Mouse (Mus musculus): Measurements from ENCODE around the gene Arhgap28.
A peak's percentile ranks its signal among the peaks of the same experiment; 100 is the strongest.

The Arhgap28 gene

GRCm38 (mm10) chr17:67935556-67935955, 68.4 kb downstream of the Arhgap28 start:
- no peak for DNase-seq (ENCODE audit: low spot score)

DNA sequence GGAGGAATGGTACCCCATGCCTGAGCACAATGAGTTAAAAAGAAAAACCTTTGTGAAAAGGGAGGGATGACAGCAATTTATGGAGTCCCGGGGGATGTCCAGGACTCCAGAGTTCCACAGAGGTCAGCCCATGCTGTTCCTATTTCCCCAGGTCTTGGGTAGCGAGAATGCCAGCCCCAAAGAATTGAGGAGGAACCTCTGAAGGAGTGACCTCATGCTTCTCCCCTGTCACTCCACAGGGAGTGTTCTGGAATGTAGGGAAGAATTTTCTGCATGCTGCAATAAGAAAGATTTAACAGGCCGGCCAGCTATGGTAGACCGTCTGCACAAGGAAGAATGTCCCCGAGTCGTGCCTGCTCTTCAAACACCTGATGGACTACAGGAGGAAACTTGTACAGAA, 72.5 kb downstream of the Arhgap28 start:
- DNase-seq (ENCODE audit: low spot score): no peak

GRCm38 (mm10) chr17:67930957-67931356, 73.0 kb downstream of the Arhgap28 start:
- DNase-seq (ENCODE audit: low spot score): no peak

- DNase-seq (ENCODE audit: low spot score): no peak
Measured at GRCm38 (mm10) chr17:67930467-67930866, 73.5 kb downstream of the Arhgap28 start.

DNA sequence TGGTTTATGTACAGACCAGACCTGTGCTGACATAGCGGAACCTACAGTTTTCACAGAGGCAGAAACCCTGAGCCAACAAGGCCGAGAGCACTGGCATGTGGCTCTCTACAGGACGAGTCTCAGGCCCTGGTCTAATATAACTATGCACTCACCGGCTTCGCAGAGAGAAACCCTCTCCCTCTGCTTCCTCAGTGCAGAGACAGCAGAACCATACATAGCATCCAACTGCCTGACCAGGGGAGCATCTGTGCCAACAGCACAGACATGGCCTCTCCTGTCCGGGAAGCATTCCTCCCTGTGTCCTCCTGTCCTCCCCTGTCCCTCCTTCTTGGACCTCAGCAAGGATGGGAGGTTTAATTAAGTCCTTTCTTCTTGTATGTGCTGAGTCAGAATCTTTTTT, 75.6 kb downstream of the Arhgap28 start:
- DNase-seq (ENCODE audit: low spot score): no peak

DNA sequence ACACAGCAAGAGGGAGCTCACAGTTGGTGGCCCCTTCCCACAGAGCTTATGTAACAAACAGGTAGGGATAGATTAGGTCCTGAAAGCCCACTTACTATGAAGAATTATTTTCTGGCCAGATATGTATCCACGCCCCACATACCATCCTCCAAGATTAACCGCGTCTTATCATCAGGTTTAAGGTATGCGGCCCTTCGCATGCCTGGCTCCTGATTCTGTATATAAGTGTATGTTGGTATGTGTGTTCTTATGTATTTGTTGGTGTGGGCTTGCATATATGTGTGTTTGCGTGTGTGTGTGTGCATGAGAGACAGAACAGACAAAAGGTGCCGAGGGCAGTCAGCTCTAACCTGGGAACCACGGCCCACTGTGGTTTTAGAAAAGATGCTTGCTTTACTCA, 76.1 kb downstream of the Arhgap28 start:
- no peak for DNase-seq (ENCODE audit: low spot score)

- no peak for DNase-seq (ENCODE audit: low spot score)
Measured at GRCm38 (mm10) chr17:67919959-67920358, 84.0 kb downstream of the Arhgap28 start.

GRCm38 (mm10) chr17:67918201-67918600, 85.7 kb downstream of the Arhgap28 start:
- no peak for DNase-seq (ENCODE audit: low spot score)

DNA sequence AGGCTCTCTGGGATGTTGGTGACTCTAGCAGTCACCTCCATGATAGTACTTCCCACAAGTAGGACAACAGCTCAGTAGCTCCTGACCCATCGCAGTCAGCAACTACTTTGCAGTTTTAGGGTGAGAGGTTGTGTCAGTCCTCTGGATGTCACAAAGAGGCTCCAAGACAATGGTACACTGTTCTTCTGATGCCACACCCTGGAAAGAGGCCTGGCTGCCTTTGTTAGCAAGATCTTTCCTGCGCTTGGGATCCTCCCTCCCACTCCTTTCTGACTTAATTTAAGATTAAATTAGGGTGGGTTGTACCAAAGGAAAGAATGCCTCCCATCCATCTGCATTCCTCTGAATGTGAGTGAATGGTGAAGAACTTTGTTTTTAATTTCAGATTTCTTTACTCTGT, 87.0 kb downstream of the Arhgap28 start:
- DNase-seq (ENCODE audit: low spot score): no peak

DNA sequence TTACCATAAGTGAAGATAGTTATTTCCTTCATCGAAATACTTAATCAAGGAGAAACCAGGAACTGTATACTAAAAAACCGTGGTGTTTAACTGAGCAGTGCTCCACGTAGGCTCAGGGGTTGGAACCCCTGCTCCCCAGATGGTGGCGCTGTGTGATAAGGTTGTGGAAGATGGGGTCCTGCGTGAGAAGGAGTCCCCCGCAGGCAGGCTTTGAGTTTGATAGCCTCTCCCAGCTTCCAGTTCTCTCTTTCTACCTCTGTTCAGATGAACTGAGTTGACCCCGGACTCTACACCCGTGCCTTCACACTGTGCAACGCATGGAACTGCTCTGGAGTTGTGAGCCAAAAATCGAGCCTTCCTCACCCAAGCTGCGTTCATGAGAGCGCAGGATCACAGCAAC, 91.3 kb downstream of the Arhgap28 start:
- DNase-seq (ENCODE audit: low spot score): peak; percentile 55

DNA sequence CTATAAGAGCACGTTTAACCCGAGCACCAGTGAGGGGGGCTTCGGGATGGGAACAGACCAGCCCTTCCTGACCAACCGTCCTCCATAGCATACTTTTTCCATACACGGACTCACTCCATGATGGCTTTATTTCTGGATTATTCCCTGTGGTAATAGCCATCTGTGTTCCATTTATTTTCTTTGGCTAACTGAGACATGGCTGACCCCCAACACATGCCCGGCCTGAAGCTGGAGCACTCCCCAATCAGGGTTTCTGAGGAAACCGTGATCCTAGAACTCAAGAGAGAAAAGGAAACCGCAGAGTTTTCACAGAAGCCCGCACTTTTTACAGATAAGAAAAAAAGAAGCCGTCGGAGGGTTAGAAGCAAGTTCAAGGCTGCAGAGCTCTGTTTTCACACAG, 91.9 kb downstream of the Arhgap28 start:
- no peak for DNase-seq (ENCODE audit: low spot score)

DNA sequence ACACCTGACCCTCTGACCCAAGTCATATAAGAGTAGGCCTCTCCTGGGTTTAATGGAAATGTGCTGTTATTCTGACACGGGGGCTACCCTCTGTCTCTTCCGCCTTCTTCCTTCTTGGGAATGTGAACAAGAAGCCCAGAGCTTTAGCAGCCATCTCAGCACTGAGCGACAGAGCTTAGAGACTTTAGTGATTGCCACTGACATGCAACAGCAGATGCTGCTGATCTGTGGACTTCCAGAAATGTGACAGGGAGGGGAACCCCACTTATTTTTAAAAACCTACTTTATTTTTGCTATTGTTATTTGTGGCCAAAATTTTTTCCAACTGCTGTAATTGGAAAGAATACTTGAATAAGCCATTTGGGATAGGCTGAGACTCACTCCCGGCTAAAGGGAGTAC, 95.4 kb downstream of the Arhgap28 start:
- no peak for DNase-seq (ENCODE audit: low spot score)

- no peak for DNase-seq (ENCODE audit: low spot score)
Measured at GRCm38 (mm10) chr17:67908137-67908536, 95.8 kb downstream of the Arhgap28 start.

DNA sequence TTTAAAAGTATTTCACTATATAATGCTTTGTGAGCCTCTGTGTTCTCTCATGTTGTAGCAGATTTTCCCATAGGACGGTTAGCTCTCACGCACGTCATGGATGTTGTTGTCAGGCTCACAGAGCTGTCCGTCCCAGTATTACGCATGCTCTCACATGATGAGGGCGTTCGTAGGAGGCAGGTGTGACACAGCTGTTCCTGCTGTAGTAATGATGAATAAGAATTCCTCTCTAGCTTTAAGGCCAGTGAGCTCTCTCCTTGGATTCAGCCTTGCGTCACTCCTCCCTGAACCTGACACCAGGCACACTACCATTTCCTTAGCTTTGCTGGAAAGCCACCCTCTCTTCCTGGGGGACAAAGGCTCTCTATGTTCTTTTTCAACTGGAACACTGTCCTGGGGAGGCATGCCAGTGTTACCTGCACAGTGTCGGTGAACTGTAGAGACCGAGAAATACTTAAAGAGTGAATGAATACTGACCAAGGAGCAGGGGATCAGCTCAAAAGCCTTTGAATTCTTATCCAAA, 96.3 kb downstream of the Arhgap28 start:
- DNase-seq (ENCODE audit: low spot score): no peak

DNA sequence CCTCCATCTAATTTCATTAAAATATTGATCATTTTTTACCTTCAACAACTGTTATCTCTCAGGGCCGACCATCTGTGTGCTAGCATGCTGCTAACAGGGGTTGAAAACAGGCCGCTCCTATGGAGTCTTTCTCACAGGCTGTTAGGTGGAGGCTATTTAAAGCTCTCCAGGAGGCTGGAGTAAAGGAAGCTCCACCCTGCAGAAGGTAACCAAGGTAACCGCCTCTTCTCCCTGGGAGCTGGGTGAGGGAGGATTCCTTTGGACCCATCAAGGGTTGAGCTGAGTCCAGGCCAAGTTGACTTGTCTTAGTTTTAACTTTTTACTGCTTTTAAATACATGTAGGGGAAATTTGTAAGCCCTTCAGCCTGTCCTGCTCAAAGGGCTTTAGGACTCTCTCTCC, 97.7 kb downstream of the Arhgap28 start:
- no peak for DNase-seq (ENCODE audit: low spot score)

- no peak for DNase-seq (ENCODE audit: low spot score)
Measured at GRCm38 (mm10) chr17:67904315-67904944, 99.5 kb downstream of the Arhgap28 start.

- no peak for DNase-seq (ENCODE audit: low spot score)
Measured at GRCm38 (mm10) chr17:67902847-67903246, 101.1 kb downstream of the Arhgap28 start.

- DNase-seq (ENCODE audit: low spot score): no peak
Measured at GRCm38 (mm10) chr17:67901161-67901560, 102.8 kb downstream of the Arhgap28 start.

DNA sequence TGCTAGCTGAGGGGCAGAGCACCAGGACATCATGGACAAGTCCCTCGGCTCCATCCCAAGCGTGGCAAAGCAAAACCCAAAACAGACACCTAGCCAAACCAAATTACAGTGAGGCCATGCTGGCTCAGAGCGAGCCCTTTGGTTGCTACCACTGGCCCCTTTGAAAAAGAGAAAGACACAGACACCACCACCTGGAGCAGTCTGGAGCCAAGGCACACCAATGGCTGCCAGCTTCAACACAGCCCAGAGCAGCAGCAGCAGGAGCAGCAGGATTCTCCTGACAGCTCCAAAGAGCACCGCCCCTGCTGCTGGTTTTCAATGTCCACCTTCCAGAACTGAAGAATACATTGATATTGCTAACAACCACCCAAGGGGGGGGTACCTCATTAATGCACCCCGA, 104.5 kb downstream of the Arhgap28 start:
- DNase-seq (ENCODE audit: low spot score): no peak

DNA sequence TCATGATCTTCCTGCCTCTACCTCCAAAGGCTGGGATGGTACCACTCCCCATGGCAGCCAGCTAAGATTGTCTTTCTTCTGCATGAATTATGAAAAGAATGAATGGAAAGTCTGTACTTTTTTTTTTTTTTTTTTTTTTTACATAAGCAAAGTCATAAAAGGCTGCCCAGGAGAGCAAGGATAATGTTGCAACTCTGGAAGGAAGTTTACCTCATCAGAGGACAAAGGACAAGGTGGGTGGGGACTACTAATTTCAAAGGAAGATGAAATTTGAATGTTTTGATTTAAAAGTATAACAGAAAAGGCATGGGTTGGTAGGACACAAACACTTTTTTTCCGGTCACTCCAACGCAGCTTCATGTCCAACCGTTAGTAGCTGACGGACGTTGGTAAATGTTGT, 107.5 kb downstream of the Arhgap28 start:
- no peak for DNase-seq (ENCODE audit: low spot score)

GRCm38 (mm10) chr17:67889481-67890325, 114.2 kb downstream of the Arhgap28 start:
- no peak for DNase-seq (ENCODE audit: low spot score)

GRCm38 (mm10) chr17:67888081-67888480, 115.8 kb downstream of the Arhgap28 start:
- no peak for DNase-seq (ENCODE audit: low spot score)

DNA sequence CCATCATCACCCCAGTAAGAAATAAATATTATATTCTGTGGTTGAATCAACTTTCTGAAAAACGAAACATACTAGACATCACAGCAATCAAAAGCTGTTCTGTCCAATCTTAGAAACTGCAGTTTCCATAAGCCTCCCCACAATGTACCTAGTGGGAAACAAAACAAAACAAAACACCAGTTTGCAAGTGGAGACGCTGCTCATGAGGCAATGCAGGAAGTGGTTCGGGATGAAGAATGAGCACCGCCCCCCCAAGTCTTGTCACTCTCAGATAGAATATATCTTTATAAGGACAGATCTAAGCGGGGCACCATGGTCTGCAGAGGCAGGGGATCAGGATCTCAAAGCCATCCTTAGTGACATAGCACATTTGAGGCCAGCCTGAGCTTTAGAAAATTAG, 117.6 kb downstream of the Arhgap28 start:
- DNase-seq (ENCODE audit: low spot score): no peak

All from ovary, postnatal 36 days (tissue).